Mouse (Mus musculus): ENCODE results near the gene Rhd. TPM values are rescaled to one million over a fixed set of nuclear protein-coding genes. Genes with fewer than 3 reads are reported as not detected.

Rhd gene
- polyA plus RNA-seq, 1 experiment from 2014 or later, result 1.6 TPM

DNA sequence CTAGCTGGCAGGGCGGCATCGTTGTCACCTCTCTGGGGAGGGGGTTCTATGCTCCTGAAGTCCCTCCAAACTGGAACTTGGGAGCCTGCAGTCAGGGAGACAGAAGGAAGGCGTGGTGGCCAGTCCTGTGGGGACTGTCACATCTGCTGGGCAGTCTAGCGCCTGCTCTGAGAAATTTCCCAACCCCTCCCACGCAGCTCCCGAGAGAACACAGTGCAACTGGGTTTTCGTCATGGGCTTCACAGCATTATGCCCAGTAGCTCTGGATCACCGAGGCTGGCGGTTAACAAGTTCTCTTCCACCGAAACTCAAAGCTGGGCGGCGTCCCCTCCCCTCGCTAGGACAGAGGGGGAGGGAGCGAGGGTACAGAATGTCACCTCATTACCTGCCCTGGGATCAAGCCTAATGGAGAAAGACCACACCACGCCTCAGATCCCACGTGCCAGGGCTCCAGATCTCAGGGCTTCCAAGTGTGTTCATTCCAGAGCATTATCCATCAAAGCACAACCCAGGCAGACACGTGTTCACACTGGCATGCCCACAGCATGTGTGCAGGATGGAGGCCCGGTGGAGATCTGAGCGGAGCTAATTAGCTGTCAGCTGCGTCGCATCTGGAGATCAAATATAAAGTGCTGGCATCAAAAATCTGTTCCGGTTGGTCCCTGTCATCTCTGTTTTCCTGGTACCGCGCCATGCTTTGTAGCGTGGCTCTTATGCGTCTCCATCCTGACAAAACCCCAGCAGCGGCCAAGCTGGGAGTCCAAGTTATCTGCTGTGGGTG lies 79.6 kb downstream of the Rhd start:
- Histone ChIP-seq H3K27me3 (replicated peaks) (peaks cover 44% of the 10 kb centered on the region), H3K9ac (replicated peaks) (no peak overlapping the region), H3K4me3 (replicated peaks) (no peak overlapping the region), H3K27ac (replicated peaks) (no peak overlapping the region), H3K4me2 (no peak overlapping the region), H3K4me1 (peaks cover 9% of the 10 kb centered on the region), H3K9me3 (replicated peaks) (no peaks in the 10 kb centered on the region), H3K36me3 (no peaks in the 10 kb centered on the region)
- WGBS, result 50% methylated on average over 27 of the region's 27 CpGs
- no peak for ATAC-seq (ENCODE audit: low FRiP score)

Other genes with a start within 250 kb of the Rhd start
- gene Man1c1, start 160.2 kb upstream of the Rhd start, polyA plus RNA-seq (2015; fragmentation: Nextera tagmentation; extraction: Ambion mirVana), result 4.7 and 4.9 TPM in 2 replicates
- 2.4 and 7.9 TPM in 2 replicates for gene Ldlrap1, start 96.5 kb upstream of the Rhd start, polyA plus RNA-seq (2015; fragmentation: Nextera tagmentation; extraction: Ambion mirVana)
- gene Maco1, start 11.2 kb upstream of the Rhd start, polyA plus RNA-seq (2015; fragmentation: Nextera tagmentation; extraction: Ambion mirVana), result 78.0 and 91.9 TPM in 2 replicates
- gene Tmem50a, start 50.5 kb downstream of the Rhd start, polyA plus RNA-seq (2015; fragmentation: Nextera tagmentation; extraction: Ambion mirVana), result 198 and 218 TPM in 2 replicates
- 460 and 502 TPM in 2 replicates for gene Rsrp1, start 59.1 kb downstream of the Rhd start, polyA plus RNA-seq (2015; fragmentation: Nextera tagmentation; extraction: Ambion mirVana)
- 55.7 and 62.0 TPM in 2 replicates for gene Syf2, start 66.4 kb downstream of the Rhd start, polyA plus RNA-seq (2015; fragmentation: Nextera tagmentation; extraction: Ambion mirVana)

Data from neural tube, embryonic 15.5 days (tissue).